Mouse (Mus musculus) forebrain, embryonic 15.5 days (tissue): ENCODE measurements around the gene Prss57. TPM values are rescaled to one million over a fixed set of nuclear protein-coding genes. Genes with fewer than 3 reads are reported as not detected.

Experiments used
- ATAC-seq: fragments of 200-750 bp; cut with Nextera tagmentation; replicated peaks from 2 replicates; pipeline ENCODE4 v1.8.0; 2017; ENCODE audit warnings: mild to moderate bottlenecking, moderate TSS enrichment, moderate library complexity
- H3K27ac ChIP-seq: fragments of 300-500 bp; sonication (generic); replicated peaks from 2 replicates; pipeline ENCODE4 v1.5.1; 2015; ENCODE audit warnings: mild to moderate bottlenecking, inconsistent platforms
- H3K27me3 ChIP-seq: fragments of 300-500 bp; sonication (generic); 2 replicates; pipeline ENCODE4 v1.6.1; 2015; ENCODE audit warnings: inconsistent platforms
- H3K36me3 ChIP-seq: fragments of 300-500 bp; sonication (generic); 2 replicates; pipeline ENCODE4 v1.6.1; 2015; ENCODE audit warnings: mild to moderate bottlenecking, inconsistent platforms
- H3K4me1 ChIP-seq: fragments of 300-500 bp; sonication (generic); 2 replicates; pipeline ENCODE4 v1.6.1; 2015; ENCODE audit warnings: inconsistent platforms
- H3K4me2 ChIP-seq: fragments of 300-500 bp; sonication (generic); replicated peaks from 2 replicates; pipeline ENCODE4 v1.6.1; 2015; ENCODE audit warnings: mild to moderate bottlenecking, inconsistent platforms
- H3K4me3 ChIP-seq: fragments of 300-500 bp; sonication (generic); 2 replicates; pipeline ENCODE4 v1.5.1; 2015; ENCODE audit warnings: mild to moderate bottlenecking, inconsistent platforms
- H3K9ac ChIP-seq: fragments of 300-500 bp; sonication (generic); replicated peaks from 2 replicates; pipeline ENCODE4 v1.6.1; 2015; ENCODE audit warnings: mild to moderate bottlenecking, inconsistent platforms
- H3K9me3 ChIP-seq: fragments of 300-500 bp; sonication (generic); 2 replicates; pipeline ENCODE4 v1.6.1; 2016; ENCODE audit warnings: inconsistent platforms
- WGBS: fragments of 180-500 bp; shearing (Covaris S2); methylation state at CpG from one replicate; pipeline ENCODE4 v1.1.7; 2015; ENCODE audit warnings: mixed read lengths; 5-methylcytosine and 5-hydroxymethylcytosine counted together
- polyA plus RNA-seq: library from polyadenylated mRNA; unstranded; fragments of >200 nt; fragmentation: Nextera tagmentation; extraction: Ambion mirVana; gene quantifications from 2 replicates; pipeline ENCODE4 v1.2.1, GENCODE M21; 2015

The Prss57 gene
- polyA plus RNA-seq, 1 experiment from 2014 or later = 0.25 TPM

GRCm38 (mm10) chr10:79743161-79743560 is 47.6 kb downstream of the Prss57 start:
- Histone ChIP-seq H3K4me3 (no peak overlapping the region), H3K4me1 (peaks cover 12% of the 10 kb centered on the region), H3K27ac (no peak overlapping the region), H3K9me3 (peaks cover 7% of the 10 kb centered on the region), H3K9ac (no peak overlapping the region), H3K27me3 (no peaks in the 10 kb centered on the region), H3K4me2 (no peak overlapping the region), H3K36me3 (peaks cover 58% of the 10 kb centered on the region)
- no peak for ATAC-seq
- 92% methylated on average over 11 of the region's 11 CpGs for WGBS

GRCm38 (mm10) chr10:79740863-79741262 is 49.9 kb downstream of the Prss57 start:
- Histone ChIP-seq H3K9me3 (peaks cover 8% of the 10 kb centered on the region), H3K4me3 (no peak overlapping the region), H3K36me3 (peaks cover 80% of the 10 kb centered on the region), H3K27me3 (no peaks in the 10 kb centered on the region), H3K9ac (no peak overlapping the region), H3K4me1 (peaks cover 6% of the 10 kb centered on the region), H3K27ac (no peak overlapping the region), H3K4me2 (no peak overlapping the region)
- WGBS = 60% methylated on average over 11 of the region's 11 CpGs
- no peak for ATAC-seq

DNA sequence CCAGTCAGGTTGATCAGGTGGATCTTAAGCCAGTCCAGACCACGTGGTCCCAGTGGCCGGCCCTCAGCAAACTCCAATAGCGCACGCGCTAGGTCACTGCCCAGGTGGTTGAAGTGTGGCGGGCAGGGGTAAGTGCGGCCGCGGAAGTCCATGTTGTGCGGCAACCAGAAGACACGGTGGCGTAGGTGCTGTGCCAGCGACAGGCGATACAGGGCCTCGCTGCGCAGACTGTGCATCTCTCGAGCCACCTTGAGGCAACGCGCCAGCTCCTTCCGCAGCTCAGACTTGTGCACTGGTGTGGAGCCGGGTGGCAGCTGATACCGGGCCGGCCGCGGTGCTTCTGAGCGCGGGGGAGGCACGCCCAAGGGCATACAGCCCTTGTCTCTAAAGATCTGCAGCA is 51.5 kb downstream of the Prss57 start:
- Histone ChIP-seq H3K4me2 (no peak overlapping the region), H3K4me1 (no peaks in the 10 kb centered on the region), H3K4me3 (no peak overlapping the region), H3K27me3 (no peaks in the 10 kb centered on the region), H3K27ac (no peak overlapping the region), H3K36me3 (peaks cover 86% of the 10 kb centered on the region), H3K9ac (no peak overlapping the region), H3K9me3 (peaks cover 8% of the 10 kb centered on the region)
- 96% methylated on average over 28 of the region's 28 CpGs for WGBS
- no peak for ATAC-seq

DNA sequence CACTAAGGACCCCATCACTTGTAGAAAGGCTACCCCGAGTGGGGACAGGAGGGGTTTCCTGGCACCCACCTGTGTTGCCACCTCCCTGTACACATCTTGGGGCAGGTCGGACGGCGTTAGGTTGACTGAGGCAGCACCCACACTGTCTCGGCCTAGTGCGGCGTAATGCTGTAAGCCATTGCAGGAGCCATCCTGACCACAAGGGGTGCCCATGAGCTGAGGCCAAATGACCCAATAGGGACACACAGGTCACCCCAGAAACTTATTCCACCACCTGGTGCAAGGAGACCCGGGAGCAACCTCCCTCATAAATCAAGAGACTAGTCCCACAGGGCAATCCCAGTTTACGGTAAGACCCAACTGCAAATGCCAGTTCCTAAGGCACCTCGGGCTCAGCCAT is 52.5 kb downstream of the Prss57 start:
- no peaks in the 10 kb centered on the region for H3K27me3 ChIP-seq
- no peaks in the 10 kb centered on the region for H3K4me1 ChIP-seq
- no peak overlapping the region for H3K4me3 ChIP-seq
- no peak for ATAC-seq
- peaks cover 83% of the 10 kb centered on the region for H3K36me3 ChIP-seq
- H3K9ac ChIP-seq = no peak overlapping the region
- H3K4me2 ChIP-seq = no peak overlapping the region
- 86% methylated on average over 10 of the region's 10 CpGs for WGBS
- peaks cover 8% of the 10 kb centered on the region for H3K9me3 ChIP-seq
- H3K27ac ChIP-seq = no peak overlapping the region

DNA sequence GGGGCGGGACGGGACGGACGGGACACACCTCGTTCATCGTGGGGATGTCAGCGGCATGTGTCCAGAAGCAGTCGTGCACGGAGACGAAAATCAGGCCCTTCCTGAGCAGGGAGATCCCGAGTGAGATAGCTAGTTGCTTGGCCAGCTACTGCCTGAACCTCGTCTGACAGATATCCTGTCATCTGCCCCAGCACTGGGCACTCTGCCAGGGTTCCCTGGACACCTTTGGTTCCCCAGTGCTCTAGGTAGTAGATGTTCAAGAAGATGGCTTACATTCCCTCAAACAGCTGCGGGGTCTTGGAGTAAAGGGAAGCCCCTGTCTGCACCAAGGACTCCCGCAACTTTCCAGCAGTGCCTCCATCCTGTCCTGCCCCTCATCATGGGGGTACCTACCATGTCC is 54.1 kb downstream of the Prss57 start:
- Histone ChIP-seq H3K36me3 (peaks cover 79% of the 10 kb centered on the region), H3K9me3 (peaks cover 8% of the 10 kb centered on the region), H3K9ac (no peak overlapping the region), H3K27ac (no peak overlapping the region), H3K4me2 (no peak overlapping the region), H3K4me1 (no peaks in the 10 kb centered on the region), H3K27me3 (no peaks in the 10 kb centered on the region), H3K4me3 (no peak overlapping the region)
- no peak for ATAC-seq
- 90% methylated on average over 12 of the region's 14 CpGs for WGBS

- H3K27me3 ChIP-seq = no peaks in the 10 kb centered on the region
- WGBS = 29% methylated on average over 44 of the region's 52 CpGs
- H3K36me3 ChIP-seq = peaks cover 69% of the 10 kb centered on the region
- H3K4me3 ChIP-seq = no peak overlapping the region
- peaks cover 8% of the 10 kb centered on the region for H3K9me3 ChIP-seq
- H3K27ac ChIP-seq = no peak overlapping the region
- H3K9ac ChIP-seq = no peak overlapping the region
- ATAC-seq = no peak
- no peak overlapping the region for H3K4me2 ChIP-seq
- H3K4me1 ChIP-seq = no peaks in the 10 kb centered on the region
Measured at GRCm38 (mm10) chr10:79735361-79735760, 55.4 kb downstream of the Prss57 start.

GRCm38 (mm10) chr10:79733847-79734246 is 56.9 kb downstream of the Prss57 start:
- Histone ChIP-seq H3K9me3 (peaks cover 4% of the 10 kb centered on the region; the same call in 1 of the 2 replicates), H3K4me1 (no peaks in the 10 kb centered on the region), H3K4me2 (no peak overlapping the region), H3K27ac (no peak overlapping the region), H3K9ac (no peak overlapping the region), H3K27me3 (no peaks in the 10 kb centered on the region), H3K36me3 (peaks cover 54% of the 10 kb centered on the region), H3K4me3 (no peak overlapping the region)
- no peak for ATAC-seq
- 94% methylated on average over 15 of the region's 15 CpGs for WGBS

GRCm38 (mm10) chr10:79732500-79732899 is 58.3 kb downstream of the Prss57 start:
- Histone ChIP-seq H3K4me1 (no peaks in the 10 kb centered on the region), H3K4me3 (no peak overlapping the region), H3K27me3 (no peaks in the 10 kb centered on the region), H3K27ac (no peak overlapping the region), H3K36me3 (peaks cover 40% of the 10 kb centered on the region), H3K9ac (no peak overlapping the region), H3K9me3 (no peaks in the 10 kb centered on the region), H3K4me2 (no peak overlapping the region)
- 100% methylated on average over 1 of the region's 1 CpGs for WGBS
- ATAC-seq = no peak

Other genes starting within 250 kb of the Prss57 start
- 60.1 and 61.7 TPM in 2 replicates for gene Mier2, start 235.8 kb downstream of the Prss57 start, polyA plus RNA-seq
- gene Theg, start 203.6 kb downstream of the Prss57 start, polyA plus RNA-seq = not detected in 2 replicates
- gene C2cd4c, start 176.9 kb downstream of the Prss57 start, polyA plus RNA-seq = 0.22 and 0.27 TPM in 2 replicates
- gene Shc2, start 153.0 kb downstream of the Prss57 start, polyA plus RNA-seq = 15.1 and 15.3 TPM in 2 replicates
- 0.32 TPM in 1 of 2 replicates, not detected in the other for gene Odf3l2, start 145.2 kb downstream of the Prss57 start, polyA plus RNA-seq
- 0.95 and 1.3 TPM in 2 replicates for gene Madcam1, start 126.4 kb downstream of the Prss57 start, polyA plus RNA-seq
- 80.0 and 83.6 TPM in 2 replicates for gene Tpgs1, start 121.6 kb downstream of the Prss57 start, polyA plus RNA-seq
- gene Cdc34, start 108.8 kb downstream of the Prss57 start, polyA plus RNA-seq = 75.7 and 81.2 TPM in 2 replicates
- 2.0 and 2.3 TPM in 2 replicates for gene Gzmm, start 101.9 kb downstream of the Prss57 start, polyA plus RNA-seq
- gene Bsg, start 86.5 kb downstream of the Prss57 start, polyA plus RNA-seq = 689 and 728 TPM in 2 replicates
- gene Hcn2, start 74.3 kb downstream of the Prss57 start, polyA plus RNA-seq = 0.64 and 0.69 TPM in 2 replicates
- 43.7 and 44.0 TPM in 2 replicates for gene Polrmt, start 44.4 kb downstream of the Prss57 start, polyA plus RNA-seq
- 0.69 and 0.72 TPM in 2 replicates for gene Fgf22, start 35.9 kb downstream of the Prss57 start, polyA plus RNA-seq
- gene Rnf126, start 24.0 kb downstream of the Prss57 start, polyA plus RNA-seq = 94.9 and 108 TPM in 2 replicates
- 0.83 and 0.84 TPM in 2 replicates for gene Fstl3, start 13.7 kb downstream of the Prss57 start, polyA plus RNA-seq
- gene Palm, start 2.6 kb upstream of the Prss57 start, polyA plus RNA-seq = 317 and 325 TPM in 2 replicates
- 0.66 and 0.68 TPM in 2 replicates for gene Misp, start 30.0 kb upstream of the Prss57 start, polyA plus RNA-seq
- 108 and 120 TPM in 2 replicates for gene Ptbp1, start 63.5 kb upstream of the Prss57 start, polyA plus RNA-seq
- 13.5 and 15.0 TPM in 2 replicates for gene Prtn3, start 83.5 kb upstream of the Prss57 start, polyA plus RNA-seq
- 405 and 410 TPM in 2 replicates for gene Plppr3, start 83.7 kb upstream of the Prss57 start, polyA plus RNA-seq
- gene Elane, start 95.3 kb upstream of the Prss57 start, polyA plus RNA-seq = 0.19 TPM in 1 of 2 replicates, not detected in the other
- not detected in 2 replicates for gene Cfd, start 99.9 kb upstream of the Prss57 start, polyA plus RNA-seq
- gene Med16, start 118.0 kb upstream of the Prss57 start, polyA plus RNA-seq = 53.2 and 56.6 TPM in 2 replicates
- 10.4 and 21.1 TPM in 2 replicates for gene Gm26602, start 119.9 kb upstream of the Prss57 start, polyA plus RNA-seq
- 2.2 and 2.7 TPM in 2 replicates for gene Kiss1r, start 126.0 kb upstream of the Prss57 start, polyA plus RNA-seq
- gene R3hdm4, start 130.2 kb upstream of the Prss57 start, polyA plus RNA-seq = 272 and 277 TPM in 2 replicates
- 2.7 and 3.1 TPM in 2 replicates for gene Arid3a, start 136.1 kb upstream of the Prss57 start, polyA plus RNA-seq
- 89.2 and 94.3 TPM in 2 replicates for gene Wdr18, start 169.2 kb upstream of the Prss57 start, polyA plus RNA-seq
- gene Grin3b, start 179.8 kb upstream of the Prss57 start, polyA plus RNA-seq = 0.50 and 0.63 TPM in 2 replicates
- 21.7 and 23.1 TPM in 2 replicates for gene Tmem259, start 193.4 kb upstream of the Prss57 start, polyA plus RNA-seq
- 26.7 and 29.1 TPM in 2 replicates for gene Cnn2, start 197.6 kb upstream of the Prss57 start, polyA plus RNA-seq
- gene Abca7, start 205.5 kb upstream of the Prss57 start, polyA plus RNA-seq = 3.7 and 4.1 TPM in 2 replicates
- 1.3 TPM in 2 replicates for gene Arhgap45, start 225.7 kb upstream of the Prss57 start, polyA plus RNA-seq
- gene Polr2e, start 248.8 kb upstream of the Prss57 start, polyA plus RNA-seq = 179 and 186 TPM in 2 replicates